Mouse (Mus musculus) B cell, adult 2 months (primary cell): Measurements from ENCODE around the gene Atf5.

Experiments used
- DNase-seq, 2 experiments: peaks; one replicate each; pipeline ENCODE4 v3.0.0; 2022

The Atf5 gene

GRCm38 (mm10) chr7:44849416-44850111 is 33.1 kb upstream of the Atf5 start:
- DNase-seq, result peak; percentile 88

DNA sequence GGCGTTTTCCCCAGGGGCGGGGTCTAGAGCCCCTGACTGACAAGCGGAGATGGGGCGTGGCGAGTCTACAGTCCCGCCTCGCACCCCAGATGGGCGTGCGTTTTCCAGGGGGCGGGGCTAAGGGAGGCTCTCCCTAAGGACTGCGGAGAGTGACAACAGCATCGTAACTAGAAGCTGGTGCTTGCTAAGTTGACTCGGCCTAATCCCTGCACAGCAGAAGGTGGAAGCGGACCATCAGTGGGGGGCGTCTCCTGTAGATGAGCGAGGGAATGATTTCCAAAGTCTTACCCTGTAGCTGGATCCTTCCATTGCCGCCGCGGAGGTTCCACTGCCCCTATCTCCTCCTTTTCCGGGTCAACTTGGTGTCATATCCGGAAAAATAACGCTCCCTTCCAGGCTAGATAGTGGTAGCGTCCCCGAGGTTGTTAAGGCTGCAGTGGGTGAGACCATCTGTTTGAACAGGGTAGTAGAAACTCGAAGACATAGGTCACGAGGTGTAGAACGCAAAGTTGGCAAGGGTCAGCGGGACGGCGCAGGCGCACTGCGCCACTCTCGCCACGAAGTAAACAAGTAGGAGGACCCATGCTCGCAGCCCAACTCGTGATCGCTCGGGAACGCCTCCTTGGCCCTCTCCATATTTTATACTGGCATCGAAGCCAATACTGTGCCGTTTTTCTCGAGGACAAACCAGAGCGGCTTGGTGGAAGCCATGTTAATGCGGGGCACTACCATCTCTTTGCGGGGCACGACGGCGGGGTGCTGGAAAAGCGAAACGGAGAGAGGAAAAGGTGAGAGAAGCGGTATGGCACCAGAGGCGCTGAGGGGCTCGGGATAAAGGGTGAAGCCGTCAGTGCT is 32.3 kb upstream of the Atf5 start, which contains the start of the genes Akt1s1 and Tbc1d17:
Gene Akt1s1 (plus strand): TSS at position 431 of the 855 bp plus-strand sequence.
Gene Tbc1d17 (minus strand): TSS at position 519 of the 855 bp plus-strand sequence.
- DNase-seq, result peak; percentile 97 to 98

GRCm38 (mm10) chr7:44847772-44848171 is 31.3 kb upstream of the Atf5 start:
- no peak for DNase-seq

- no peak for DNase-seq
Observed at GRCm38 (mm10) chr7:44846804-44847203, 30.3 kb upstream of the Atf5 start.

DNA sequence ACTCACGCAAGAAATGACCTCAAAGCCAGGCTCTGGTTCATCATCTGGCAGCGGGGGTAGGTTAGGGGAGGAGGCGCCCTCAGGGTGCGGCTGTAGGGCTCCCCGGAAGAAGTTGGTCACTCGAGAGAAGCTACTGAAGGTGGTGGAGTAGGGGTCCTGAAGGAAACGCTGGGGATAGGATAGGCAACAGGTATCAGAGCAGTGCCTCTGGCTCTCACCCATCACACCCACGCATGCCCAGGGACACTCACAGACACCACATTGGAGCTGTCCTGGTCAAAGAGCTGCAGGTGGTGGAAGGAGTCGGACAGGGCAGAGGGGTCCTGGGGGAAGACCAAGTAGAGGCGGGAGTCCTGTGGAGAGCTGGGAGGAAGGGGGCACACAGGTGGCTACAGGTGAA is 28.5 kb upstream of the Atf5 start:
- no peak for DNase-seq

DNA sequence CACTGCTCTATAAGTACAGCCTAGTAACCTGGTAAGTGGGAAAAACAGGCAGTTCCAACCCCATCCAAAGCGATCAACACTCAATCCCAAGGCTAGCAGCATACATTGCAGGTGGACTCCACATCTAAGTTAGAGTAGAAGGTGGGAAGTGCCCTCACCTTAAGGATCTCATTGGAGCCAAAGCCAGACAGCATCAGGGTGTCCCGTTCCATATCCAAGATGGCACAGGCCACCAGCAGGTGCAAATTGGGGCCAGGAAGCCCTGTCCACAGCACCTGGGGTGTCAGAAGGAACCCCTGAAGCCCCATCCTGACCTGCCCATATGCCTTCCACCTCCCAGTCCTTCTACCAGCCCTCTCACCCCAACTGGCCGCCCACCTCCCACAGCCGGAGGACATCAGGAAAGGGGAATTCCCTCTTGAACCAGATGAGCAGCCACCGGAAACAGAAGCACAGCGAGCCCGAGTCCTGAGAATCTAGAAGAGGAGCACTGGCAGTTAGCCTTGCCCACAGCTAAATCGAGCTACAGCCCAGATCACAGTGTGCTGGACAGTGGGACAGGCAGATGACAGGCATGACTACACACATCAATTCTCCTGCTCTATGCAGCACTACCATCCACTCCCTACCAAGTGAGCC is 25.5 kb upstream of the Atf5 start:
- DNase-seq, result no peak

GRCm38 (mm10) chr7:44840426-44840825 is 24.0 kb upstream of the Atf5 start:
- DNase-seq, result peak; percentile 70 to 73

DNA sequence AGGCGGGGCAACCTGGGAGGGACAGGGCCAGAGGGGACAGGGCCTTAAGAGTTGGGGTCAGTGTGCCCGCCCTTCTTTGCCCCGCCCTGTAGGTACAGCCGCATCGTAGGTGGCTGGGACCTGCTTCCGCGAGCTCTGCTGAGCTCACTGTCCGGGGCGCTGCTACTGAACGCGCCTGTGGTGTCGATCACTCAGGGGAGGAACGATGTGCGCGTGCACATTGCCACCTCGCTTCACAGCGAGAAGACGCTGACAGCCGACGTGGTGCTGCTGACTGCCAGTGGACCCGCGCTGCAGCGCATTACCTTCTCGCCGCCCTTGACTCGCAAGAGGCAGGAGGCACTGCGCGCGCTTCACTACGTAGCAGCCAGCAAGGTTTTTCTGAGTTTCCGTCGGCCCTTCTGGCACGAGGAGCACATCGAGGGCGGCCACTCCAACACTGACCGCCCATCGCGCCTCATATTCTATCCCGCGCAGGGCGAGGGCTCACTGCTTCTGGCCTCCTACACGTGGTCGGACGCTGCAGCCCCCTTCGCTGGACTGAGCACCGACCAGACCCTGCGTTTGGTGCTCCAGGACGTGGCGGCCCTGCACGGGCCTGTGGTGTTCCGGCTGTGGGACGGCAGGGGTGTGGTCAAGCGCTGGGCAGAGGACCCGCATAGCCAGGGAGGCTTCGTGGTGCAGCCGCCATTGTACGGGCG is 23.2 kb upstream of the Atf5 start:
- DNase-seq, result peak; percentile 80 to 81

DNA sequence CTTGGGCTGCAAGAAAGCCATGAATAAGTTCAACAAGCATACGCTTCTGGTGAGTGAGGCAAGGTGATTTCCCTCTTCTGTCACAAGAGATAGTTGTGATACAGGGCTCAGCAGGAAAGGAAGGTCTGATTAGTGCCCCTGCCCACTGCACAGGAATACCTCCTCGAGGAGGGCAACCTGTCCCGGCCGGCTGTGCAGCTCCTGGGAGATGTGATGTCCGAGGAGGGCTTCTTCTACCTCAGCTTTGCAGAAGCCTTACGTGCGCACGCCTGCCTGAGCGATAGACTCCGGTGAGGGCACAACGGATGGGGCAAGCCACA is 22.7 kb upstream of the Atf5 start:
- no peak for DNase-seq

DNA sequence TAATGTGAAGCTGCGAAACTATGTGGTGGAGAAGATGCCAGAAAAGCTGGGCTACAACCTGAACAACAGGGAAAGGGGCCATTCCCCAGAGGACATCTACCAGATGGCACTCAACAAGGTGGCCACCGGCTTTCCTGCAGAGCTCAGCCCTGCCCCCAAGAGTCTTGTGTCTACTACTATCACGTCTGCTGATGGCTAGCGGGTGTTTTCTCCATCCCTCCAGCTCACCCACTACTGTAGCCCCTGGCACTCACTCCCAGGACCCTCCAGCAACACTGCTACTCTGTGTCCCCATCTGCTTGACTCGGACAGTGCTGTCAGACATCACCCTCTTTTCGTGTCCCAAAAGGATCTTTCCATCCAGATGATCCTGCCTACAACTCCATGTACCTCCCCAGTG is 21.6 kb upstream of the Atf5 start:
- DNase-seq, result no peak

GRCm38 (mm10) chr7:44836423-44837053 is 20.1 kb upstream of the Atf5 start:
- DNase-seq, result peak in 1 of 2 experiments; percentile 37

GRCm38 (mm10) chr7:44836016-44836404 is 19.6 kb upstream of the Atf5 start:
- DNase-seq, result peak; percentile 74 to 78

DNA sequence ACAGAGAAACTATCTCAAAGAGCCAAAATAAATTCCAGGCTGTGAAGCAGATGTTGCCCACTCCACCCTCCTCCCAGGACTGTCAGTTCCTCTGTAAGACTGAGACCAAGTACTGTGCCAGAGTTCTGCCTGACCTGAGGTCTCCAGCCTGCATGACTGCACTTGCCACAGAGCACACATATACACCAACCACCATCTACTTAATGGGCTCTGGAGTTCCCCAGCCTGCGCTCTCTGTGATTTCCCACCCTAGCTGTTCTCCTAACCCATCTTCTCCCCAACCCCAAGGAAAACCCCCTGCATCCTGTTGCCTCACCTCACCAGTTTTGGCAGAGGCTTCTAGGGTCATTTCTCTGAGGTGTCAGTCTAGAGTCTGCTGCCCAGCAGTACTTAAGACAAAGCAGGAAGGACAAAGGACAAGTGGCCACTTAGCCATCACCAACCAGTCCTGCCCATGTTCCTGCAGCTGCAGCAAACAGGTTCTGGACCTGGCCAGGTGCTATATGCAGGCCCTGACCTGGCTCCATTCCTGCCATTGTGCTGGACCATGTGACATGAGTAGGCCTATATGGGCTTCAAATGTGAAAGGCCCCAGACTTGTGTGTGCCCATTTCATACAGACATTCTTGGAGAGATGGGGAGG is 19.0 kb upstream of the Atf5 start:
- DNase-seq, result peak; percentile 47 to 55

DNA sequence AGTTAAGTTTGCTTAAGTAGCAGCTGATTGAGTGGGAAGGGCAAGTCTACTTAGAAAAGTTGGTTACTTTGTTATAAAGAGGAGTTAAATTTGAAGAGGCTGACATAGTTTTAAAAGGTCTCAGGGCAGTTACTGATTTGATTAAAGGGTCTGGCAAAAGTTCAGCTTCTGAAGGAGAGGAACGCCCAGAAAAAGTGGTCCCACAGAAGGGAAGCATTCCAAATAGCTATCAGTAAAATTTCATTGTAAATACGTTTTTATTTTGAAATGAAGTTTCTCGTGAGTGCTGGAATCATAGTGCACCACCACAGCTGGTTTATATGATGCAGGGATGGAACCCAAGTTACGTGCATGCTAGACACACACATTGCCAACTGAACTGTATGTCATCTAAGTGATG is 16.3 kb upstream of the Atf5 start:
- DNase-seq, result no peak

GRCm38 (mm10) chr7:44828706-44829105 is 12.2 kb upstream of the Atf5 start:
- no peak for DNase-seq

GRCm38 (mm10) chr7:44826771-44827170 is 10.3 kb upstream of the Atf5 start:
- no peak for DNase-seq

DNA sequence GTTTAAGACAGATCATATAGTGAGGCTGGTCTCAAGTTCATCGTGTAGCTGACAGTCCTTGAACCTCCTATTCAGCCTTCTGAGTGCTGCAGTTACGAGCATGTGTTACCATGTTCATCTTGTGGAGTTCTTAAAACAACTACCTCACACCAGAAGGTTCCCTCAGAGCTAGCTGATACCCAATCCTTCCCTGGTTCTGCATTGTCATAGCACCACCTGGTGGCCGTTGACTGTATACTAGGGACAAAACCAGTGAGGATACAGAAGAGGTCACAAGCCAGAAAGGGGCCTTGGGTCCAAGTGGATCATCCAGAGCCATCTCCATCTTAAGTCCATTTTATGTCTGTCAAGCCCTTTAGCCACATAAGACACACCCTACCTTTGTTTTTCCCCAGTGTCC is 8.4 kb upstream of the Atf5 start:
- peak; percentile 87 to 89 for DNase-seq

DNA sequence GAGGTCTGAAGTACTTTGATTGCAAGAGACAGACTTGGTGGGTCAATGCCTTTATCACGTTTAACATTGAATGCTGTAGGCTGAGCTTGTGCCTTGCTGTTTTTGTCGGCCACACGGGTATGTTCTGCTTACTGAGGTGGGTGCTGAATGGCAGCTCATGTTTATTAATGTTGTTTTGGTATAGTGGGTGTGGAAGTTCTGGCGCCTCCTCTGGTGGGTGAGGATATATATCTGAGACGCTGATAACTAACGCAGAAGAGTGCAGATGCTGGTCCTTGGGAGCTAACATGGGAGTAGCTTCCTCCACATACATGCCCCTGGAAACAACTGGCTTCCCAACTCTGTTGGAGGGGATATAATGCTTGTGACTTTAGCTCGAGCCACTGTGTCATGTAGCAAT is 7.0 kb upstream of the Atf5 start:
- peak; percentile 43 to 45 for DNase-seq

DNA sequence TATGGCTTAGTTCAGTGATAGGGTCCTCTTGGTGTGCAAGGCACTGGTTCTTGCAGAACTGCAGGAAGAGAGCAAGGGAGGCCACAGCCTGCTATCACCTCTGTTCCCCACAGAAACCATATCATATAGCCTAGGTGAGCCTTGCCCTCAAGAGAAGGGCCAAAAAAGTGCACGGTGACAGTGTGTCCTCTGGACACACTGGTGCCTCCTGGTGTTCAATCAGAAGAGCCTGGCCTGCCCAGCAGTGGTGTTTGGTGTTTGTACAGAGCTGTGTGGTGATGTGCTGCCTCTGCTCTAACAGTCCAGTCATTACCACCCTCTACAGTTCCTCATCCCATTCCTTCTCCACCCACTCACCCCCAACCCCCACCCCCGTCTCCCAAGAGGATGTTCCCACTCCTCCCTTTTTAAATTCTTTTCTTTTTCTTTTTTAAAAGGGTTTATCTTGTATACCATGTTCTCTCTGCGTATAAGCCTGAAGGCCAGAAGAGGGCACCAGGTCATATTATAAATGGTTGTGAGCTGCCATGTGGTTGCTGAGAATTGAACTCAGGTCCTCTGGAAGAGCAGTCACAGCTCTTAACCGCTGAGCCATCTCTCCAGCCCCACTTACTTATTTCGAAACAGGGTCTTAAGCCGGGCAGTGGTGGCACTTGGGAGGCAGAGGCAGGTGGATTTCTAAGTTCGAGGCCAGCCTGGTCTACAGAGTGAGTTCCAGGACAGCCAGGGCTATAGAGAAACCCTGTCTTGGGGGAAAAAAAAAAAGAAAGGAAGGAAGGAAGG is 5.4 kb upstream of the Atf5 start:
- DNase-seq, result no peak

- DNase-seq, result no peak
Observed at GRCm38 (mm10) chr7:44820525-44820924, 4.1 kb upstream of the Atf5 start.

DNA sequence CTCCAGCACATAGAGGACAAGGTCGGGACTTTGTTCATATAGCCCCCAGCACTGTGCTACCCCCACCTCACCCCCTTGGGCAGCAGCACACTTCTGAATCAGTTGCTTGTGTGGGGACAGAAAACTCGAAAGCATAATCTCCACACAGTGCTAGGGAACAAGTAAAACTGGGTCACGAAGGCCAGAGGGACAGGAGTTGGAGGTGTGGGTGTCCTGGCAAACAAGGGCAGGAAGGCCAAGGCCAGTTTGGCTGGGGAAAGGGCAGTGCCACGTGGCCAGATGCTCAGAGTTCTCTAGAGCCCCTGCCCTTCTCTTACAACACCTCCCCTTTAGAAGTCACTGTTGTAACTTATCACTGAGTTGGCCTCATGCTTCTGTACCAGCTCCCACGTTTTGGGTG is 3.4 kb upstream of the Atf5 start:
- DNase-seq, result no peak
